Mouse (Mus musculus): ENCODE data around the gene Tmem86a. TPM values are rescaled to one million over a fixed set of nuclear protein-coding genes. Genes with fewer than 3 reads are reported as not detected.

The Tmem86a gene
- polyA plus RNA-seq, 1 experiment from 2014 or later = 36.5 TPM

- no peak for TF ChIP-seq CTCF (IDR thresholded peaks at IDR 0.05)
- no peak for TF ChIP-seq EP300 (IDR thresholded peaks at IDR 0.05)
- Histone ChIP-seq H3K4me1 (ENCODE audit: insufficient read depth, low read depth, low read length) (peaks cover 4% of the 10 kb centered on the region; the same call in 1 of the 2 replicates), H3K36me3 (ENCODE audit: insufficient read depth, low read length) (no peaks in the 10 kb centered on the region), H3K27me3 (replicated peaks; ENCODE audit: insufficient read depth, low read length) (no peaks in the 10 kb centered on the region), H3K9me3 (ENCODE audit: low read length) (no peaks in the 10 kb centered on the region), H3K4me3 (ENCODE audit: low read depth, low read length) (no peak overlapping the region), H3K4me2 (replicated peaks; ENCODE audit: low read depth, low read length) (no peak overlapping the region), H3K9ac (replicated peaks; ENCODE audit: low read depth) (no peak overlapping the region), H3K27ac (ENCODE audit: low read length) (no peak overlapping the region)
- DNase-seq (ENCODE audit: low spot score) (peak; percentile 58), ATAC-seq (peak; percentile 50)
- WGBS = 27% methylated on average over 18 of the region's 18 CpGs
Observed at GRCm38 (mm10) chr7:47073536-47074521, 23.4 kb downstream of the Tmem86a start.

- Histone ChIP-seq H3K27ac (ENCODE audit: low read length) (no peak overlapping the region), H3K4me3 (ENCODE audit: low read depth, low read length) (no peak overlapping the region), H3K9me3 (ENCODE audit: low read length) (no peaks in the 10 kb centered on the region), H3K4me2 (replicated peaks; ENCODE audit: low read depth, low read length) (no peak overlapping the region), H3K27me3 (replicated peaks; ENCODE audit: insufficient read depth, low read length) (no peaks in the 10 kb centered on the region), H3K36me3 (ENCODE audit: insufficient read depth, low read length) (no peaks in the 10 kb centered on the region), H3K4me1 (ENCODE audit: insufficient read depth, low read depth, low read length) (peaks cover 4% of the 10 kb centered on the region; the same call in 1 of the 2 replicates), H3K9ac (replicated peaks; ENCODE audit: low read depth) (no peak overlapping the region)
- TF ChIP-seq EP300 (IDR thresholded peaks at IDR 0.05) (no peak), CTCF (IDR thresholded peaks at IDR 0.05) (no peak)
- ATAC-seq = no peak
- WGBS = 94% methylated on average over 6 of the region's 6 CpGs
- DNase-seq (ENCODE audit: low spot score) = no peak
Observed at GRCm38 (mm10) chr7:47076193-47076592, 25.8 kb downstream of the Tmem86a start.

GRCm38 (mm10) chr7:47076729-47077128 is 26.3 kb downstream of the Tmem86a start:
- Histone ChIP-seq H3K4me1 (ENCODE audit: insufficient read depth, low read depth, low read length) (peaks cover 4% of the 10 kb centered on the region; the same call in 1 of the 2 replicates), H3K27me3 (replicated peaks; ENCODE audit: insufficient read depth, low read length) (no peaks in the 10 kb centered on the region), H3K4me2 (replicated peaks; ENCODE audit: low read depth, low read length) (no peak overlapping the region), H3K4me3 (ENCODE audit: low read depth, low read length) (no peak overlapping the region), H3K9me3 (ENCODE audit: low read length) (no peaks in the 10 kb centered on the region), H3K27ac (ENCODE audit: low read length) (no peak overlapping the region), H3K9ac (replicated peaks; ENCODE audit: low read depth) (no peak overlapping the region), H3K36me3 (ENCODE audit: insufficient read depth, low read length) (no peaks in the 10 kb centered on the region)
- 74% methylated on average over 3 of the region's 3 CpGs for WGBS
- DNase-seq (ENCODE audit: low spot score) (no peak), ATAC-seq (no peak)
- TF ChIP-seq CTCF (IDR thresholded peaks at IDR 0.05) (no peak), EP300 (IDR thresholded peaks at IDR 0.05) (no peak)

- H3K27me3 ChIP-seq (replicated peaks; ENCODE audit: insufficient read depth, low read length) = no peaks in the 10 kb centered on the region
- ATAC-seq = no peak
- no peak overlapping the region for H3K4me3 ChIP-seq (ENCODE audit: low read depth, low read length)
- H3K4me1 ChIP-seq (ENCODE audit: insufficient read depth, low read depth, low read length) = peaks cover 4% of the 10 kb centered on the region; the same call in 1 of the 2 replicates
- no peak overlapping the region for H3K27ac ChIP-seq (ENCODE audit: low read length)
- H3K9me3 ChIP-seq (ENCODE audit: low read length) = no peaks in the 10 kb centered on the region
- peak; percentile 47 for DNase-seq (ENCODE audit: low spot score)
- no peak overlapping the region for H3K4me2 ChIP-seq (replicated peaks; ENCODE audit: low read depth, low read length)
- peak; percentile 59 for TF ChIP-seq CTCF (IDR thresholded peaks at IDR 0.05)
- TF ChIP-seq EP300 (IDR thresholded peaks at IDR 0.05) = no peak
- WGBS = 61% methylated on average over 8 of the region's 8 CpGs
- H3K36me3 ChIP-seq (ENCODE audit: insufficient read depth, low read length) = no peaks in the 10 kb centered on the region
- H3K9ac ChIP-seq (replicated peaks; ENCODE audit: low read depth) = no peak overlapping the region
Observed at GRCm38 (mm10) chr7:47077451-47077850, 27.1 kb downstream of the Tmem86a start.

GRCm38 (mm10) chr7:47080868-47081267 is 30.5 kb downstream of the Tmem86a start:
- H3K4me1 ChIP-seq (ENCODE audit: insufficient read depth, low read depth, low read length) = no peaks in the 10 kb centered on the region
- ATAC-seq = peak; percentile 52; the same call in 1 of the 2 replicates
- H3K36me3 ChIP-seq (ENCODE audit: insufficient read depth, low read length) = no peaks in the 10 kb centered on the region
- WGBS = 43% methylated on average over 3 of the region's 3 CpGs
- no peak overlapping the region for H3K27ac ChIP-seq (ENCODE audit: low read length)
- H3K4me3 ChIP-seq (ENCODE audit: low read depth, low read length) = no peak overlapping the region
- no peak overlapping the region for H3K4me2 ChIP-seq (replicated peaks; ENCODE audit: low read depth, low read length)
- DNase-seq (ENCODE audit: low spot score) = no peak
- H3K27me3 ChIP-seq (replicated peaks; ENCODE audit: insufficient read depth, low read length) = no peaks in the 10 kb centered on the region
- no peak overlapping the region for H3K9ac ChIP-seq (replicated peaks; ENCODE audit: low read depth)
- no peak for TF ChIP-seq EP300 (IDR thresholded peaks at IDR 0.05)
- no peak for TF ChIP-seq CTCF (IDR thresholded peaks at IDR 0.05)
- no peaks in the 10 kb centered on the region for H3K9me3 ChIP-seq (ENCODE audit: low read length)

GRCm38 (mm10) chr7:47081277-47081676 is 30.9 kb downstream of the Tmem86a start:
- TF ChIP-seq CTCF (IDR thresholded peaks at IDR 0.05) (peak; percentile 98), EP300 (IDR thresholded peaks at IDR 0.05) (no peak)
- Histone ChIP-seq H3K4me1 (ENCODE audit: insufficient read depth, low read depth, low read length) (no peaks in the 10 kb centered on the region), H3K27me3 (replicated peaks; ENCODE audit: insufficient read depth, low read length) (no peaks in the 10 kb centered on the region), H3K36me3 (ENCODE audit: insufficient read depth, low read length) (no peaks in the 10 kb centered on the region), H3K4me3 (ENCODE audit: low read depth, low read length) (no peak overlapping the region), H3K9me3 (ENCODE audit: low read length) (no peaks in the 10 kb centered on the region), H3K4me2 (replicated peaks; ENCODE audit: low read depth, low read length) (no peak overlapping the region), H3K9ac (replicated peaks; ENCODE audit: low read depth) (no peak overlapping the region), H3K27ac (ENCODE audit: low read length) (no peak overlapping the region)
- peak; percentile 73 for DNase-seq (ENCODE audit: low spot score)
- ATAC-seq = peak; percentile 72
- WGBS = 18% methylated on average over 6 of the region's 6 CpGs
